Mouse (Mus musculus) cerebellum, postnatal 10 days (tissue): Measurements from ENCODE around the gene Ube4b.
A peak's percentile ranks its signal among the peaks of the same experiment; 100 is the strongest.

ENCODE experiments used
- DNase-seq, 2 experiments: peaks; one replicate each; pipeline ENCODE4 v3.0.0; 2021; ENCODE audit warnings: mixed read lengths in 2 of 2

Gene Ube4b

DNA sequence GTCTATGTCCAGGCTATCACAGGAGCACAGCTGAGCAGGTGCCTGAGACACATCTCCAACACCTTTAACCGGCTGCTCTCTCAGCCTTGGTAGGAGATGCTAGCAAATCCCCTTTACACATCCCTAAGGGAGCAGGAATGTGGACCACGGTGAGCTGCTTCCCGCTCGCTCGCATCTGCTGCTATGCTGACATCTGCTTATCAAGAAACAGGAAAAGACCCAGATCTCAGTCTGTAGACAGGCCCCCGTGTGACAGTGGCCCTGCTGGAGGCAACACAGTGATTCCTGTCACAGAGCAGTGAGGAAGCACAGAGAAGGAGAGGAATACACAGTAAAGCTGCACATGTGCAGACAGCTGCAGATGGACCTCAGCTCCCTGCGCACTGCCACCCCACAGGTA is 90.2 kb downstream of the Ube4b start:
- no peak for DNase-seq

DNA sequence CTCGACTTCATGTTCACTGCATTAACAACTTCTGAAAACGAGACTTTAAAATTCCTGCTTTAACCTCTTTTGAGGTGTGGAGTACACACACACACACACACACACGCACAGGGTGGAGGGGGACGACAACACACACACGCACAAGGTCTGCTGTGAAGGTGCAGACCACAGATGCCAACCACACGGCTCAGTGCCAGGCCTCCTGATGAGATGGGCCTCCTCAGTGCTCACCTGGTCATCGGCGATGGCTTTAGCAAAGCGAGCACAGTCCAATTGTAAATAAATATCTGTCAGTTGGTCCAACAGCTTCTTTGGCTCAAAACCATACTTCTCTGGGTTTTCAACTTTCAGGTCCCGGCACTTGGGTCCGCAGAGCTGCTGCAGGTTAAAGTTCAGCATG is 91.7 kb downstream of the Ube4b start:
- DNase-seq = peak; percentile 83

DNA sequence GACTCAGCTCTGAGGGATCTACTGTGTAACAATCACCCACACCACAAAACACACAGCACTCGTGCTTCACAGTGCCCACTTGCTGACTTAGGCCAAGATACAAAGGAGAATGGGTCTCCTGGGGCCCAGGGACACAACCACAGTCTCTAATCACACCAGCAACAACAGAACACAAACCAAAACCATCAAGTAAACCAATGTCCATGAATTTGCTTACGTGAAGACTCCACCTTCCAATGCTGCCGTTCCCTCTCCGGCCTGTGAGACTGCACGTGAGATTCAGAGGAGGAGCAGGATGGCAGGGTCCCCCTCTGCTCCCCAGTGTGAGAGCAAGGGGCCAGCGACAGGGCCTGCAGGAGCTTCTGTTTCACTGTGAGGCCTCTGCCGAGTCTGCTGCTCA is 93.8 kb downstream of the Ube4b start:
- DNase-seq = no peak

GRCm38 (mm10) chr4:149330495-149330894 is 96.1 kb downstream of the Ube4b start:
- DNase-seq = no peak

DNA sequence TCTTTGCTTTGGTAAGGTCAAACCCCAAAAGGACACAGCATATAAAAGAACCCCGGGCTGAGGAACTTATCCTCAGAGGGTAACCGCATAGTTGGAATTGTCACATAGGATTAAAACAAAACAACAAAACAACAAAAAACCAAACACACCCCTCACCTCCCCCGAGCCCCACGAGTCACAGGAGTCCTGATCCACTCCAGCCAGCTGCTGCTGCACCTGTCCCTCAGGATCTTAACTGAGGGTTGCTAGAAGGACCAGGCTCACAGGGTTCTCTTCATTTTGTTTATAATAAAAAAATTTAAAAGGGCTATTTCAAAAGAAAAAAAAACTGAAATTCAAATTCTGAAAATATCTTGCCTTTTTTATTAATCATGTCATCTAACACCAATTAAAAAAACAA is 97.8 kb downstream of the Ube4b start:
- no peak for DNase-seq

- DNase-seq = no peak
Measured at GRCm38 (mm10) chr4:149327281-149327680, 99.3 kb downstream of the Ube4b start.

GRCm38 (mm10) chr4:149325411-149326162 is 101.0 kb downstream of the Ube4b start:
- peak; percentile 40 to 47 for DNase-seq

- DNase-seq = no peak
Measured at GRCm38 (mm10) chr4:149323730-149324129, 102.8 kb downstream of the Ube4b start.

DNA sequence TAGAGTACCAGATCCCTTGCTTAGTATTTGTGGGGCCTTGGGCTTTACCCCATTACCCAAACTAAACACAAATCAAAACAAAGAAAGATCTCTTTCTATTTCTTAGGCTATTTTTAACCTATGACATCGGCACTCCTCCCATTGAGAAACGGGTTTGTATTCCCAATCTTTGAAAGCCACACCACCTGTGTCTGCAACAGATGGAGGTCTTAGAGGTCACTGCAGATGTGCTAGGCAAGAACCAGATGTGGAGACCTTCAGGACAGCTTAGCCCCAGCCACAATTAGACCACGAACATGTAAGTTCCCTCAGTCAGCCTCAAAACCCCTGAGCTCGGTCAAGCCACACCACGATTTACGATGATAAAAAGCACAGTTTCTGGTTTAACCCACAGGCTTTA is 103.8 kb downstream of the Ube4b start:
- no peak for DNase-seq

DNA sequence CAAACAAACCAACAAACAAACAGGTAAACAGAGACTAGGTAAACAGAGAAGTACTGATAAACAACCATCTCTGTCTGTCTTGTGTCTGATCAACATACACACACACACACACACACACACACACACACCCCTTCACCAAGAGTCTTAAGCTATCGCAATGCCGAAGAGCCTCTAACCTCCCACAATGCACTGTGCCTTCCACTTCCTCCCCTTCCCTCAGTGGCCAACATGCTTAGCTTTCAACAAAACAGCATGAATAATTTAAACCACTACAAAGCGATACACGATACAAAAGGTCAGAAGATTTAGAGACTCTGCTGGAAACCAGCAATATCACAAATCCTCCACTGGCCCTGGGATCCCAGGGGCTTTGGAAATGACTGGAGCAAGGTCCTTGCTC is 104.3 kb downstream of the Ube4b start:
- no peak for DNase-seq

- no peak for DNase-seq
Measured at GRCm38 (mm10) chr4:149319088-149319487, 107.5 kb downstream of the Ube4b start.

DNA sequence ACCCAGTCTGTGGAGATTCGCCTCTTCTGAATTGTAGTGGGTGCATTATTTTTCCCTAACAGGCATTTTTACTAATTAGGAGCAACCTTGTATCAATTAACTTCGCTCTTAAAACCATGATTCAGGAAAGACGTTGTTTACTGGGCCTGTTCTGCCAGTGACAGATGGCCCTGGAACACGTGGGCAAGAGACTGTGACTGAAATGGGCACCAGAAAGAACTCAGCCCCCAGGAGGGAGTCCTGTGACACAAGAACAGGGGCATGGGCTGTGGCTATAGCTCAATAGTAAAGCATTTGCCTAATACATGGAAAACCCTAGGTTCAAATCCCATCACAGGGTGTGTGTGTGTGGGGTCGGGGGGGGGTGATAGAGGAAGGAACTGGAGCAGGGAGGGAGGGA is 109.2 kb downstream of the Ube4b start:
- peak; percentile 92 to 93 for DNase-seq

DNA sequence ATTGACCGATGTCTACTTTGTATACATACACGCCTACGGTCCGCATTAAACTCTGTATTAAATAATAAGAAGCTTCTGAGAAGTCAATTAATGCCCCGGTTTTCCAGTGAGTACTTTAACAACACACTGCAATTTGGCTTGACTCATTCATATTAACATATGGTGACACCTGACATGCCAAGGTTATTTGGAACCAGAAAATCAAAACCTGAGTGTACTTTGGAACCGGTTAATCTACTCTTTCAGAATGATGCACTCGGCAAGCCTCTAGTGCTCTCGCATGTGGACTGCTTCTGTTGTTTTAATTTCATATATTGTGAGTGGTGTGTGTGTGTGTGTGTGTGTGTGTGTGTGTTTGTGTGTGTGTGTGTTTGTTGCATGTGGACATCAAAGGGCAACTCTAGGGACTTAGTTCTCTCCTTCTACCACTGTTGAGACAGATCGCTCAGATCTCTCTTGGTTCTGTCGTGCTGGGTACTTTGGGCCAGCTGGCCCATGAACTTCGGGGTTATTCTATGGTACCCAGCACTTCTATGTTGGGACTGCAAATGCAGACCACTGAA is 112.2 kb downstream of the Ube4b start:
- no peak for DNase-seq

DNA sequence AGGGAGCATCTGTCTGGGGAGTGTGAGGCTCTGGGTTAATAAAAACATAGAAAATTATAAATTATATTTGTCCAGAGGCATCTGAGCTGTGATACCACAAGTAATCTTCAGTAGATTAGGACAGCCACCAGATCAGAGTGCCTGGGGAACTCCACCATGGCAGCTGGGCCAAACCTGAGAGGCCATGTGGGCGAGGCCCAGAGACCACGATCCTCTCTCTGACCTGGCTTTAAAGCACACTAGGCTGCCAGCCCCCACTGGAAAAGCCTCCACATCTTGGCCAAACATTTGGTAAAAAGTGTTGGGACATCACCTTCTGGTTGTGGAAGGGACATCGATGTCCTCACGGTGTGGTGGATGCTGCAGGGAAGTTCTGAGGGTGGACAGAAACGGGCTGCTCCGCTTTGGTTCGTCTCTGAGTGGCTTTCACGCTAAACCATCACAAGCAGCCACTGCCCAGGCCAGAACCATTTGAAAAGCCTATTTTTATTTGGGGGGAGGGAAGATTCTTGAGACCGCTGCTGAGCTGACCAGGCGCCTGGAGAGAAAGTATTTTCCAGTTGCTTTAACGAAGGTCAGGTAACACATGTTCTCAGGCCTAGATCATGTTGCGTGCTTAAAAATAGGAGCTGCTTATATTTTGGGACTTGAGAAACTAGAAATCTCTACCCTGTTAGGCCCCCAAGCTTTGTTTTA is 112.8 kb downstream of the Ube4b start:
- peak in 1 of 2 experiments; percentile 33 for DNase-seq

- no peak for DNase-seq
Measured at GRCm38 (mm10) chr4:149311996-149312395, 114.6 kb downstream of the Ube4b start.

GRCm38 (mm10) chr4:149308491-149308820 is 118.1 kb downstream of the Ube4b start:
- no peak for DNase-seq

DNA sequence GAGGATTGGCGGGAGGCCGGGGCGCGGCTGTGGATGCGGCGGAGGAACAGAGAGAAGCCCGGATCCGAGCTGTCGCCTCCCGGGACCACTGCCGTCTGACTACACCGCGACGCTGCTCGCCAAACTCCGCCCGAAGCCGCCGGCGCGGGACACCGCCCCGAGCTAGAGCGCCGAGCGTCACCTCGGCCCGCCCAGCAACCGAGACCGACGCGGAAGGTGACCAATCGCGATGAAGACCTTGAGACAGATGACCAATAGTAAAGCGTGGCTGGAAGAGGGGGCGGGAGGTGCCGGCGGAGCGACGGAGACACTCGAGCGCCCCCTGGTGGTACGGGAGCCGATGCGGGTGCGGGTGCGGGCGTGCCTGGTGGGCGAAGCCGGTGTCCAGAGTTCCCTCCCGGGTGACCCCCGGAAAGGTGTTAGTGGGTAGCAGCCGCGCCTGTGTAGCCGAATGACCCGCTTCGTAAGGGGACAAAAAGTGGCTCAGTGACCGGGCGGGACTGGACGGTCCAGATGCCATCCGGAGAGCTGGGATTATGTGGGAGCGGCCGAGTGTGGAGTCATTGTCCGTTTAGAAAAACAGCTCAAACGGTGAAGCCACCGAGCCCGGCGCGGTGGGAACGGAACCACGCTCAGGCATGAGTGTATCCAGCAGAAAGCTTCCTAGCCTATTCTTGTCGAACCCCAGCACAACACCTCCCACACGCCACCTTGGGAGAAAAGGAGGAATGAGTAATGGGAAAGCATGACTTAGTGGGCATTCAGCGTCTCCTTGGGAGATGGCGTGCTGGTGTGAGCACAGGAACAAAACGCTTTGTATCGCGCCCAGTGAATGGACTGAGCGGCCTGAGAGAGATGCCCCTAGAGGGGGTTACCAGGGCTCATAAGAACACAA is 118.7 kb downstream of the Ube4b start, which contains the start of gene Kif1b:
Kif1b (minus strand) TSS at position 98 of the 895 bp plus-strand sequence.
- peak; percentile 100 for DNase-seq

GRCm38 (mm10) chr4:149306712-149307595 is 119.6 kb downstream of the Ube4b start:
- DNase-seq = peak; percentile 95 to 97

GRCm38 (mm10) chr4:149305761-149306711 is 120.5 kb downstream of the Ube4b start:
- DNase-seq = no peak

- no peak for DNase-seq
Measured at GRCm38 (mm10) chr4:149304466-149304865, 122.1 kb downstream of the Ube4b start.

DNA sequence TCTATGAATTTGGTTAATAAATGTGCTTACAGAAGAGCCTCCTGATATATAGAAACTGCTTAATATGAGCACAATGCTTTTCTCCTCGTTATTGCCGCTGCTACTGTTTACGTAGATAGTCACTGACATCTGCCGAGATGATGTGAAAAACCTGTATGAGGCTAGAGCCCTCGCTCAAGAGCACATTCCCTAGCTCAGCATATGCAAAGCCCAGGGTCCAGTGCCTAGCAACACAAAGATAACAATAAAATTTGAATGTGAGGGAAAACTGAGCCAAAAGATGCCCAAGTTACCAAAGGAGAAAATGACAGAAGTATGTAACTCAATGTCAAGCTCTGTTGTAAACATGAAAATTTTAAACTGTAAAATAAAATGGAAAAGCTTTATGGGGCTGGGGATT is 123.0 kb downstream of the Ube4b start:
- no peak for DNase-seq
